Mouse (Mus musculus) embryonic facial prominence, embryonic 14.5 days (tissue): ENCODE results near the gene Gabrb3. TPM values are rescaled to one million over a fixed set of nuclear protein-coding genes. Genes with fewer than 3 reads are reported as not detected.

Experiments used
- ATAC-seq: fragments of 200-750 bp; cut with Nextera tagmentation; 2 replicates; pipeline ENCODE4 v1.8.0; 2017; ENCODE audit warnings: low read depth, moderate number of reproducible peaks, moderate TSS enrichment
- DNase-seq: peaks from one replicate; pipeline ENCODE4 v3.0.0-alpha.2; 2015; ENCODE audit warnings: low spot score
- H3K27ac ChIP-seq: fragments of 300-500 bp; sonication (generic); replicated peaks from 2 replicates; pipeline ENCODE4 v1.5.1; 2014; ENCODE audit warnings: low read depth, mild to moderate bottlenecking, low read length, moderate library complexity
- H3K27me3 ChIP-seq: fragments of 300-500 bp; sonication (generic); replicated peaks from 2 replicates; pipeline ENCODE4 v1.6.1; 2014; ENCODE audit warnings: low read length; ENCODE audit not compliant: control insufficient read depth, insufficient read depth
- H3K36me3 ChIP-seq: fragments of 300-500 bp; sonication (generic); 2 replicates; pipeline ENCODE4 v1.6.1; 2014; ENCODE audit warnings: low read length, mixed read lengths; ENCODE audit not compliant: control insufficient read depth, insufficient read depth
- H3K4me1 ChIP-seq: fragments of 300-500 bp; sonication (generic); 2 replicates; pipeline ENCODE4 v1.6.1; 2014; ENCODE audit warnings: antibody characterized with exemption, low read length; ENCODE audit not compliant: control insufficient read depth, insufficient read depth
- H3K4me2 ChIP-seq: fragments of 300-500 bp; sonication (generic); 2 replicates; pipeline ENCODE4 v1.6.1; 2014; ENCODE audit warnings: low read depth, mild to moderate bottlenecking, low read length, moderate library complexity, mixed read lengths
- H3K4me3 ChIP-seq: fragments of 300-500 bp; sonication (generic); 2 replicates; pipeline ENCODE4 v1.5.1; 2014; ENCODE audit warnings: low read depth, mild to moderate bottlenecking, low read length
- H3K9ac ChIP-seq: fragments of 300-500 bp; sonication (generic); 2 replicates; pipeline ENCODE4 v1.6.1; 2014; ENCODE audit warnings: low read depth, mild to moderate bottlenecking, low read length, moderate library complexity, mixed read lengths
- H3K9me3 ChIP-seq: fragments of 300-500 bp; sonication (generic); 2 replicates; pipeline ENCODE4 v1.6.1; 2016; ENCODE audit warnings: low read length; ENCODE audit not compliant: control insufficient read depth
- WGBS: fragments of 180-500 bp; shearing (Covaris S2); extraction: QIAGEN DNeasy Blood & Tissue Kit; methylation state at CpG from one replicate; pipeline ENCODE4 v1.1.7; 2014; 5-methylcytosine and 5-hydroxymethylcytosine counted together
- polyA plus RNA-seq: library from polyadenylated mRNA; unstranded; fragments of >200 nt; fragmentation: Nextera tagmentation; extraction: Ambion mirVana; gene quantifications from 2 replicates; pipeline ENCODE4 v1.2.1, GENCODE M21; 2014

The Gabrb3 gene
- polyA plus RNA-seq, 1 experiment from 2014 or later = 4.4 TPM

DNA sequence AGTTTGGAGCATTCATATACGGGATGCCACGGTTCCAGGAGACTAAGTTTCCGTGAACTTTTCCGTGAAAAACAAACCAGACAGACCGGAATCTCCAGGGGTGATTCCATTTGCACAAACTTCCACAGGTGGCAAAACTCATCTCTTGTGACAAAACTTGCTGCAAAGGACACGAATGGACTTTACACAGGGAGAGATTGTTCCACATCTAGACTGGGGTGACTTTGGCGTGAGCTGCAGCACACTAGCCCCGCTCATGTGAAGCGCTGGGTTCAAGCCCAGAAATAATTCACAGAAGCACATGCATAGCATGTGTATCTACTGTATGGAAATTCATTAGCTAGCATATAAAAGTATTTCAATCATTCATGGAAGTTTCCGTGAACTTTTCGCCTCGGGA, 144.9 kb downstream of the Gabrb3 start:
- DNase-seq (no peak), ATAC-seq (no peak)
- Histone ChIP-seq H3K9ac (no peak overlapping the region), H3K36me3 (no peaks in the 10 kb centered on the region), H3K27ac (no peak overlapping the region), H3K4me1 (no peaks in the 10 kb centered on the region), H3K4me3 (no peak overlapping the region), H3K4me2 (no peak overlapping the region), H3K9me3 (no peaks in the 10 kb centered on the region), H3K27me3 (no peaks in the 10 kb centered on the region)
- WGBS = 90% methylated on average over 12 of the region's 12 CpGs

DNA sequence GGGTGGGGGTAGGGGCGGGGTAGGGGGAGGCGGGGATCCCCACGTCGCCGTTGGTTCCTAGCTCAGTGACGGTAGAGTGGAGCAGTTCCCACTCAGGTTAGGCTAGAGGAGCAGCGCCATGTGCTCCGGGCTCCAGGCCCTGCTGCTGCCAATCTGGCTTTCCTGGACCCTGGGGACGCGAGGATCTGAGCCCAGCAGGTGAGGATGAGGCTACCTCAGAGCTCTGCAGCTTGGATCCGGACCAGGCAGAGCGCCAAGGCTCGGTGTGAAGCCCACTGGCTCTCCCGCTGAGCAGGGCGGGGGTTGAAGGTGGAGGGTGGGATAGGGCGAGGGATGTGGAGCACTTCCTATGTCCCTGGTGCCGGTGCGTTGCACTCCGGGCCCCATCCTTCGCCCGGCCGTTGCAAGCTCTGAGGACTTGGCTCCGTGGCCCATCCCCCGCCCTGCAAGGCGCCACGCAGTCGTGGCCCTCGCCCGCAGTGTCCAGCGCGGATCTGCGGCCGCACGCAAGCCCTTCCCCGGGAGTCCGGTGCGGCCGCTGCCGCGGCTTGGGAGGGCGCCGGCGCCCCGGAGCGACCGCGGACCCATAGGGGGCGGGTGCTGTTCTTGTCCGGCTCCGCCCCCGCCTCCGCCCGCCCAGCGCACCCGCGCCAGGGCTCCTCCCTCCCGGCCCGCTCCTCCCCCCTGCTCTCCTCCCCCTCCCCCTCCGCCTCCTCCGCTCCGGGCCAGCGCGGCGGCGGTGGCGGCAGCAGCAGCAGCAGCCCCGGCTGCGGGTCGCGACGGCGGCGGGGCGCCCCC, 171.2 kb downstream of the Gabrb3 start:
- WGBS = 0% methylated on average over 18 of the region's 74 CpGs
- Histone ChIP-seq H3K9ac (peak overlapping the region; percentile 48), H3K27ac (no peak overlapping the region)

DNA sequence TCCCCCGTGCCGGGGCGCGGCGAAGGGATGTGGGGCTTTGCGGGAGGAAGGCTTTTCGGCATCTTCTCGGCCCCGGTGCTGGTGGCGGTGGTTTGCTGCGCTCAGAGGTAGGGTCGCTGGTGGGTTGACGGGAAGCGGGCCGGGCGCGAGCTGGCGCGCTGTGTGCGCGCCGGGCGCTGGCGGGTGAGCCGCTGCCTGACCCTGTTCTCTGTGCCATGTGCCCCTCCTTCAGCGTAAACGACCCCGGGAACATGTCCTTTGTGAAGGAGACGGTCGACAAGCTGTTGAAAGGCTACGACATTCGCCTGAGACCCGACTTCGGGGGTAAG, 171.7 kb downstream of the Gabrb3 start:
- DNase-seq (peak; percentile 3), ATAC-seq (peak; percentile 64)
- H3K4me3 ChIP-seq = peak overlapping the region; percentile 67
- H3K9ac ChIP-seq = peak overlapping the region; percentile 48
- H3K4me1 ChIP-seq = peaks cover 6% of the 10 kb centered on the region; the same call in 1 of the 2 replicates
- no peak overlapping the region for H3K27ac ChIP-seq
- H3K36me3 ChIP-seq = no peaks in the 10 kb centered on the region
- H3K9me3 ChIP-seq = no peaks in the 10 kb centered on the region
- peaks cover 31% of the 10 kb centered on the region for H3K27me3 ChIP-seq
- peak overlapping the region; percentile 76 for H3K4me2 ChIP-seq
- 2% methylated on average over 10 of the region's 34 CpGs for WGBS

More for the DNA sequence above, 171.2 kb downstream of the Gabrb3 start:
- DNase-seq = peak; percentile 81
- Histone ChIP-seq H3K4me2 (peak overlapping the region; percentile 76), H3K9me3 (no peaks in the 10 kb centered on the region), H3K4me1 (peaks cover 6% of the 10 kb centered on the region; the same call in 1 of the 2 replicates), H3K36me3 (no peaks in the 10 kb centered on the region), H3K4me3 (peak overlapping the region; percentile 67), H3K27me3 (peaks cover 31% of the 10 kb centered on the region)
- peak; percentile 92 for ATAC-seq

DNA sequence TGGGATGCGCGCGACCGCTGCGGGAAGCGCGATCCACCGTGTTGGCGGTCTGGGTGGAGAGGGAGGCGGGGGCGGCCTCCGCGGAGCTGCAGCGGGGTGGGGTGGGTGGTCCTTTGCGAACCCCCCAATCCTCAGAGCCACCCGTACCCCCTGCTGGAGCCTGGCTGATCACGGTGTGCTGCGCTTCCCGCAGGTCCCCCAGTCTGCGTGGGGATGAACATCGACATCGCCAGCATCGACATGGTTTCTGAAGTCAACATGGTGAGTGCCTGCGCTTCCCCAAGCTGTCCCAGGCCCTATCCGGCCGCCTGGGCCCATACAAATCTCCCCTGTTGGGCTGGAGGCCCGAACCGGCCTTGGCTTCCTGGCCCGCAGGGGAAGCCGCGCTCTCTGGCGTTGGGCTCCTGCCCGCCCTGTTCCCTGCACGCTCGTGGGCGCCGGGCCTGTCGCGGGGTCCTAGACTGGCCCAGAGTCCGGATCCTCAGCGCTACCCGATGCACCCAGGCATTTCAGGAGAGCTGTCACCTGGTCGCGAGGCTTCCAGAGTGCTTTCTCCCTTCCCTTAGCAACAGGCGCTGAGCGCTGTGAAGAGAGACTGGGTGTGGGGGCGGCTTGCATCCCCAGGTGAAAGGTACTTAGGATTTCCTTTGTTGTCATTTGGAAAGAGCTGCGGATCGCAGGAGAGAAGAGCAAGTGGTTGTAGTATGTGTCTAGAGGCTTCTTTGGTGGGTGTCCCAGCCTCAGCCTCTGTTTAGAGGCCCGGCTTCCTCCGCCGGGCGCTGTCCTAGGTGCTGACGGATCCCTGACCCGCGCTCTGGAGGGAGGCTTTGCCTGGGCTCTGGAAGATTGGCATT, 172.3 kb downstream of the Gabrb3 start:
- DNase-seq = peak; percentile 71
- 2% methylated on average over 46 of the region's 56 CpGs for WGBS
- peak; percentile 11; the same call in 1 of the 2 replicates for ATAC-seq
- Histone ChIP-seq H3K36me3 (no peaks in the 10 kb centered on the region), H3K27ac (no peak overlapping the region), H3K9me3 (no peaks in the 10 kb centered on the region), H3K4me3 (peak overlapping the region; percentile 67), H3K27me3 (peaks cover 31% of the 10 kb centered on the region), H3K4me1 (peaks cover 6% of the 10 kb centered on the region; the same call in 1 of the 2 replicates), H3K4me2 (peak overlapping the region; percentile 76), H3K9ac (peak overlapping the region; percentile 48; the same call in 1 of the 2 replicates)

DNA sequence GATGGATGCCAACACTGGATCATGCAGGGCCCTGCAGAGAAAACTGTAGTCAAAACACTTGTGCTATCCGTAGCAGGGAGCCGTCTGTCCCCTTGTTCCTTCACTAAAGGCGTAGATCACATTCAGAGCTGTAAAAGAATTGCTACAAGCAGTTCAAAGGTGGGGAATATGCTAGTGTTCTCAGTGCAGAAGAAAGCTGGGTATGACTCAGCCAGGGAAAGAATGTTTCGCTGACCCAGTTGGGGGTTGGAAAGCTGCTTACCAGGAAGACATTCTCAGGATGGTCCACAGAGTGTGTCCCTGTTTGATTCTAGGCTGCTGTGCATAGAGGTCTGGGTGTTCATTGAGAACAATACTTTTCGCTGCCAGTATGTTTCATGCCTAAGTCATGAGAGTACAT, 177.8 kb downstream of the Gabrb3 start:
- 68% methylated on average over 5 of the region's 5 CpGs for WGBS
- ATAC-seq = no peak
- H3K4me1 ChIP-seq = no peaks in the 10 kb centered on the region

DNA sequence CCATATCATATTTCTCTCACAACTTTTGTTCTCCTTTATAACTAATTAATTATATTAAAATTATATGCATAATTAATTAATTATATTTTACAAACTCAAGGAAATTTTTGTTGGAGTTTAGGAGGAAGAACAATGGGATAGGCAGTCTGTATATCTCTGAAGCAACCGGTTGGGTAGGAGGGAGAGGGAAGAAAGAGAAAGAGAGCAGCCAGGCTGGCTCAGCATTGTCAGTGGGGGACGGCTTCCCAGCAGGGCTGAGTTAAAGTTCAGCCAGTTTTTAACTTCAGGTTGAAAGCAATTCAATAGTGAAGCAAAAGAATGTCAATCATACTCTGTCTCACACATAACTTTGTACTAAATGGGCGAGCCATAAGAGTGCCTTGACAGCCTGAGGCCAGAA, 199.2 kb downstream of the Gabrb3 start:
- H3K4me3 ChIP-seq = no peak overlapping the region
- H3K4me1 ChIP-seq = no peaks in the 10 kb centered on the region
- no peak overlapping the region for H3K27ac ChIP-seq
- H3K9me3 ChIP-seq = no peaks in the 10 kb centered on the region
- H3K4me2 ChIP-seq = no peak overlapping the region
- no peaks in the 10 kb centered on the region for H3K27me3 ChIP-seq
- DNase-seq (no peak), ATAC-seq (no peak)
- H3K36me3 ChIP-seq = no peaks in the 10 kb centered on the region
- H3K9ac ChIP-seq = no peak overlapping the region
- WGBS = 39% methylated on average over 3 of the region's 3 CpGs

More for the DNA sequence above, 177.8 kb downstream of the Gabrb3 start:
- no peaks in the 10 kb centered on the region for H3K9me3 ChIP-seq
- no peak overlapping the region for H3K4me3 ChIP-seq
- H3K36me3 ChIP-seq = no peaks in the 10 kb centered on the region
- peaks cover under 1% of the 10 kb centered on the region; the same call in 1 of the 2 replicates for H3K27me3 ChIP-seq
- no peak overlapping the region for H3K27ac ChIP-seq
- DNase-seq = no peak
- no peak overlapping the region for H3K4me2 ChIP-seq
- H3K9ac ChIP-seq = no peak overlapping the region

DNA sequence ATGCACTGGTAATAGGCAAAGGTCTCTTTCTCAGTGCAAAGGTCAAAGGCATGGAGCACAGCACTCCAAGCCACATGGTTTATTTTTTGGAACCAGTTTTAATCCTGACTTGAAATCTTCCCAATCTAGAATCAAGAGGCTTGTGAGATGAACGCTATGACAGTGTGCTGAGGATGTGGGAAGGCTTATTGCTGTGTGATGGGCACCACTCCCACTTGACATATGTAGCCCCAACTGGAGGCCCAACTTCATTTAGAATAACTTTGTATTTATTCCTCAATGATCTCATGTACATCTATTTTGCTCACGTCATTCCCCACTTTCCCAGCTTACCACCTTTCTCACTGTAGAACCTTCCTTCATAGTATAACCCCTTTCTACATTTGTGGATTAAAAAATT, 200.5 kb downstream of the Gabrb3 start:
- DNase-seq (no peak), ATAC-seq (no peak)
- Histone ChIP-seq H3K4me1 (no peaks in the 10 kb centered on the region), H3K4me2 (no peak overlapping the region), H3K4me3 (no peak overlapping the region), H3K27ac (no peak overlapping the region), H3K9me3 (no peaks in the 10 kb centered on the region), H3K9ac (no peak overlapping the region), H3K36me3 (no peaks in the 10 kb centered on the region), H3K27me3 (no peaks in the 10 kb centered on the region)
- 88% methylated on average over 2 of the region's 2 CpGs for WGBS

DNA sequence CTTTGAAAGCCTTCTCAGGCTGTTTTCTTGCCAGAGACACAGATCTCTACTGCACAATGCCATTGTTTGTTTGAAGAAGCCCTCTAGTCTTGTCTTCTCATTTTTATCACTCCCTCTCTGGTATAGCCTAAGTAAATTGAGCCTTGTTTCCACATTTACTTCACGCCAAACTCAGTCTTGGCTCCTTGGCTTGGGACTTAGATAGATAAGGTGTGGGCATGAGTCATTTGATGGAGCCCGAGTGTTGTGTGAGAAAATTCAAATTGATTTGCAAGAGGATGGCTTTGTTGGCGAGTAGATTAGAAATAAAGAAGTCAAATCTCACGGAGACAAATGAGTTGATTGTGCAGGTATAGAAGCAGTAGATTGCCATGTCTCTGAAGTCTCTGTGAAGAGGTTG, 204.2 kb downstream of the Gabrb3 start:
- no peak overlapping the region for H3K9ac ChIP-seq
- DNase-seq (no peak), ATAC-seq (no peak)
- no peaks in the 10 kb centered on the region for H3K9me3 ChIP-seq
- H3K4me2 ChIP-seq = no peak overlapping the region
- 82% methylated on average over 4 of the region's 4 CpGs for WGBS
- H3K36me3 ChIP-seq = no peaks in the 10 kb centered on the region
- H3K27ac ChIP-seq = no peak overlapping the region
- H3K27me3 ChIP-seq = no peaks in the 10 kb centered on the region
- H3K4me1 ChIP-seq = no peaks in the 10 kb centered on the region
- H3K4me3 ChIP-seq = no peak overlapping the region
